Mouse (Mus musculus): ENCODE measurements around the gene Pax7.

Gene Pax7

DNA sequence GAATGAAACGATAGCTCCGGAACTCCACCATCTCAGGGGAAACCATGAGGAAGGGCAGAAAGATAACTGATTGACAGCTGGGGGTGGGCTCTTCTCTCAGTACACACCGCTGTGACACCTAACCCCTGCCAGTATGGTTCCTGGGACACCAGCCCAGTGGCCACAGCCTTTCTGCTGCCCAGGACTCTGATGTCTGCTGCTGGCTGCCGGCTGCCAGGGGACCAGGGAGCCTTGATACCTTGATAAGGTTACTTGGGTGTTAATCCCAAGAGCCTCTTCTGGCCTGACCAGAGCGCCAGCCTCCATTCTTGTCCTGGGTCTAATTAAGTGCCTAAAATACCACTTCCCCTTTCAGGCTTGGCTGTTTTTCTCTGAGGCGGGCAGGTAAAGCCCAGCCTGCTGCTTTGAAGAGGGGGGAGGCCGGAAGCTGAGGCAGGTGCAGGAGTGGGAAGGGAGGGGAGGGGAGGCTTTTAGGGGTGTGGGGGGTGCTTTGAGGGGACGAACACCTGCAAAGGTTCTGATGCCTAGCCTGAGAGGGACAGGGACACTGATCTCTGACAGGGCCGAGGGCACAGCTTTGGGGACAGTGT is 19.9 kb downstream of the Pax7 start:
- DNase-seq (ENCODE audit: extremely low spot score, low read depth, low spot score) = no peak

- DNase-seq (ENCODE audit: extremely low spot score, low read depth, low spot score) = no peak
Measured at GRCm38 (mm10) chr4:139811901-139812300, 21.4 kb downstream of the Pax7 start.

DNA sequence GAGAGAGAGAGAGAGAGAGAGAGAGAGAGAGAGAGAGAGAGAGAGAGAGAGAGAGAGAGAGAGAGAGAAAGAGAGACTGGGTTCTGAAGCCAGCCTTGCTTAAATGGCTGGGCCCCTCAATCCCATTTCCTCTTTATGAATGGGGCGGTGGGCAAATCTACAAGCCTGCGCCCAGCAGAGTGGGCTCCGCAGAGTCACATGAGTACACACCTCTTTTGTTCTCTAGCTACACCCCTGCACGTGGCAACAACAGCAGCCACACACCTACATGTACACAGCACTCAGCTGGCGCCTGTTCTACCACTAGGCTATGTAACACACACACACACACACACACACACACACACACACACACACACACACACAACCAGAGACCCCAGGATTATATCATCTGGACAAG is 21.9 kb downstream of the Pax7 start:
- DNase-seq (ENCODE audit: extremely low spot score, low read depth, low spot score) = no peak

GRCm38 (mm10) chr4:139810762-139811438 is 22.4 kb downstream of the Pax7 start:
- no peak for DNase-seq (ENCODE audit: extremely low spot score, low read depth, low spot score)

DNA sequence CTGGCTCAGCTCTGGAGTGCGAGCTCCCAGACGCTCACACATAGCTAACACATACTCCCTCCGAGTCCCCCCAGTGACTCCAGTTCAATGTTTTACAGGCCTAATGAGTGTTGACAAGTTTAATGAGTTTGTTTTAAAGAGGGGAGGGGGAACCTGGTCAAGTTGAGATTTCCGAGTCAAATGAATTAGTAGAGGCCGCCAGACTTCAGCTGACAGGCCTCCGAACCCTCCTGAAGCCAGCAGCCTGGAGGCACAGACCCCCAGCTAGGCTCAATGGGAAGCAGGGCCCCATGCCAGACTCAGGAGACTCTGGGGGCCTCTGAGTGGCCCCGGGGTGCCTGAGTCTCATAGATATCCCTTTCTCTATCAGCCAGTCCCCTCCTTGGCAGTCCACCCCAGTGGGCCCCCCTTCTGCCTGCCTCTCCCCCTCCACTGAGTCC is 23.9 kb downstream of the Pax7 start:
- no peak for DNase-seq (ENCODE audit: extremely low spot score, low read depth, low spot score)

- DNase-seq (ENCODE audit: extremely low spot score, low read depth, low spot score) = no peak
Measured at GRCm38 (mm10) chr4:139807820-139808219, 25.5 kb downstream of the Pax7 start.

DNA sequence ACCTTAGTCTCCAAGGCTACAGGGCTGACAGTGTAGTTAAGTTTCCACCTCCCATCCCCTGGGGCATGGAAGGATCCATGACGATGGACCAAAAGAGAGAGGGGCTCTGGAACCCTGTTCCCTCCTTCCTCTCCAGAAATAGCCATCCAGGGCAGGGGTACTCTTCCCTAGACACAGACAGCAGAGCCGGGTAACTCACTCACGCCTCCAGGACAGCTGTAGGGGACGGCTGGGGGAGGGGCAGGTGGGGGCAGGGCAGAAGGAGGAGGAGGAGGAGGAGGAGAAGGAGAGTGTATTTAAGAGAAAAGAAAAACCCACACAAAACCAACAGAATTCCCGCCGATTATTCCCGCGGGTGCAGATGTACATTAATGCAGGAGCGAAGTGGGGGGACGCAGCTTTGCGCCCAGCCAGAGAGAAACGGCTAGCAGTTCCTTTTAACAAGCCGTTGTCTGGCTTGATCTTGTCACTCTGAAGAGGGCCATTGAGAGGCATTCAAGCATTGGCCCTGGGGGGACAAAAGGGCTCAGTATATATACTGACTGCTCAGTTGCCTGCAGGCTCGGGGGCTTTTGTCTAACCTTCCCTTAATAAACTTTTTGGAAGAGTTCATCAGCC is 26.0 kb downstream of the Pax7 start:
- DNase-seq (ENCODE audit: extremely low spot score, low read depth, low spot score) = no peak

- no peak for DNase-seq (ENCODE audit: extremely low spot score, low read depth, low spot score)
Measured at GRCm38 (mm10) chr4:139804896-139805295, 28.4 kb downstream of the Pax7 start.

- DNase-seq (ENCODE audit: extremely low spot score, low read depth, low spot score) = no peak
Measured at GRCm38 (mm10) chr4:139803981-139804380, 29.3 kb downstream of the Pax7 start.

GRCm38 (mm10) chr4:139799436-139800100 is 33.8 kb downstream of the Pax7 start:
- no peak for DNase-seq (ENCODE audit: extremely low spot score, low read depth, low spot score)

GRCm38 (mm10) chr4:139797344-139797743 is 36.0 kb downstream of the Pax7 start:
- DNase-seq (ENCODE audit: extremely low spot score, low read depth, low spot score) = no peak

DNA sequence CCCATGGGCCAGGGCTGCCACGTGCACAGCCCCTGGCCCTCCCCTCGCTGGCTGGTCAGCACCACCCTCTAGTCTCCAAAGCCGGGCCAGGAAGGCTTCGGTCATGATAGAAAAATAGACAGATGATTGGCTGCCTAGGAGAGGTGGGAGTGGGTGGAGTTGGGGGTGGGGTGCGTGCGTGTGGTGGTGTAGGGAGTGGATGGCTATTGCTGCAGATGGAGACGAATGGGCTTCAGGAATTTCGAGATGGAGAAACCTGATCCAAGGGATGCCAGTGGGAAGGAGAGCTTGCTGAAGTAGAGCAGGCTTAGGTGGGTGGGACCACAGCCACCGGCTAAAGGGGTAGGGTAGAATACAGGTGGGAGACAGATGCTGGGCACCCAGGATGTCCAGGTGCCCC is 37.2 kb downstream of the Pax7 start:
- no peak for DNase-seq (ENCODE audit: extremely low spot score, low read depth, low spot score)

DNA sequence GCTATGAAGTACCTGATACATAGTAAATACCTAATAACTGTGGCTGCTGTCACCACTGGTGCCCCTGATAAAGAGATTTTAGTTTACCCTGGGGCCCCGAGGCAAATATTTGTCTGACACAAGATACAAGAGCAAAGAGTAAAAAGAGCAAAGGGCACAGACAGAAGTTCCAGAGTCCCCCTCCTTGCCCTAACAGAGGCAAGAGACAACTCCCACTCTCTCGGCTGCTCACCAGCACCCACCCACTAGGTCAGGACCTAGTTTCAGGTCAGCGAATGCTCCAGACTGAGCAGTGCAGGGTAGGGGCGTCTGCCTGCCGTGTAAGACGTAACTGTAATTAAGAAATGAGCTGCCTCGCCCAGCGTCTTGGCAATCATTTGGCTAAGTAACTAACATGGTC is 42.2 kb downstream of the Pax7 start:
- DNase-seq (ENCODE audit: extremely low spot score, low read depth, low spot score) = no peak

DNA sequence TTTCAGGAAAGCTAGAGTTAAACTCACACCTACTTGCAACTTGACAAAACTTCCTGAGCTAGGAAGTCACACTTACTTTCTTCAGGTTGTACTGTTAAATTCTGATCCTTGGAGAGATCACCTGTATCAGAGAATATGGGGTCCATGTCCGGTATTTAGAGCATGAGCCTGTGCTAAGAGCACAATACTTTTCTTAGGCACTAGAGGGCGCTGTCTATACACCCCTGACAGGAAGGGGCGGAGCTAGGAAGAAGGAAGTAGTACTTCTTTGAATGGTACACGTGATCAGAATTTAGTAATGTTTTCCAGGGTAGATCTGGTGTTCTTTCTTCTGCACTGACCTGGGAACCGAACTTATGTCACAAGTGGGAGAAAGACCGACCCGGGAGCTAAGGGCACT is 43.6 kb downstream of the Pax7 start:
- no peak for DNase-seq (ENCODE audit: extremely low spot score, low read depth, low spot score)

- DNase-seq (ENCODE audit: extremely low spot score, low read depth, low spot score) = no peak
Measured at GRCm38 (mm10) chr4:139782926-139783467, 50.3 kb downstream of the Pax7 start.

DNA sequence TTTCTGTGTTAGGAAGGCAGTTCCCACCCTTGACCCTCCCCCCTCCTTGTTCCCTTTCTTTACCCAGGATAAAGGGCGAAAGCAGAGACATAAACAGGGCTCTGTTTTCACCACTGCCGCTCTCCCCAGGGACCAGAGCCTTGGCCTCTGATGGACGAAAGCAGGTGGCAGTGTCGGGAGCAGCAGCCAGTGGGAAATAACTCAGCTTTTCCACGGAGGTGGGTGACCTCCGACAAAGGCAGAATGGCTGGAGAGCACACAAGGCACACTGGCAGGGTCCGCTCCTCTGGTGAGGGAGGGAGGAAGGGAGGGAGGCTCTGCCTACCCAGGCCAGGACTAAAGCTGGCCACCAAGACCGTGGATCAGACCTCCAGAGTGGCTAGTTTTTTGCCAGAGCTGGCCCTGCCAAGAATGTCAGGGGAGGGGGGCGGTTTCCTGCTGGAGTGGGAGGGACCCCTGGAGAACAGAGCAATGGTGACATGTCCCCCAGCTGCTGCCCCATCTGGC is 62.1 kb downstream of the Pax7 start:
- DNase-seq (ENCODE audit: extremely low spot score, low read depth, low spot score) = no peak

- DNase-seq (ENCODE audit: extremely low spot score, low read depth, low spot score) = no peak
Measured at GRCm38 (mm10) chr4:139767823-139768222, 65.5 kb downstream of the Pax7 start.

GRCm38 (mm10) chr4:139767115-139767718 is 66.1 kb downstream of the Pax7 start:
- no peak for DNase-seq (ENCODE audit: extremely low spot score, low read depth, low spot score)

GRCm38 (mm10) chr4:139761911-139762310 is 71.4 kb downstream of the Pax7 start:
- DNase-seq (ENCODE audit: extremely low spot score, low read depth, low spot score) = no peak

DNA sequence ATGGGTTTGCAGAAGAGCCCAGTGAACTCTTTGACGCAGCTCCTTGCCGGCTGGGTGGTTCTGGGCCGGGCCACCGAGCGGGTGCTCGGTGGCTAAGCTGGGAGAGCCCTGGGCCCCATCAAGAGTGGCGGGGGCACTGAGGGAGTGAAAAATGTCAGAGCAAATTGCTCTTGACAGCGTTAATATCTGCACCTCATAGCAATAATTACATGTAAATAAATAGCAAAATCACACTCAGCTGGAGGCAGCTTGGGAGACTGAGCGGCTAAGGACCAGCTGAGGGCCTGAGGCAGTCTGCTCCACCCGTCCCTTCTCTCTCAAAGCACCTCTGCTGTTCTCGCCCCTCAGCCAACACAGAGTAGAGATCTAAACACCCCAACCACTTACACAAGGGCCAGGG is 72.6 kb downstream of the Pax7 start:
- DNase-seq (ENCODE audit: extremely low spot score, low read depth, low spot score) = no peak

Measured in hindlimb bud, embryonic 11.5 days (tissue).